Mouse (Mus musculus) E14TG2a.4 (cell line): ENCODE data around the gene Gnaq.

Experiments
- H3K27me3 ChIP-seq: 2 replicates; pipeline ENCODE4 v1.6.1; 2014; ENCODE audit warnings: low read length, control low read depth; ENCODE audit not compliant: insufficient read depth
- H3K36me3 ChIP-seq: 2 replicates; pipeline ENCODE4 v1.6.1; 2014; ENCODE audit warnings: low read length, control low read depth; ENCODE audit not compliant: insufficient read depth
- H3K4me1 ChIP-seq: replicated peaks from 2 replicates; pipeline ENCODE4 v1.6.1; 2014; ENCODE audit warnings: low read depth, low read length, control low read depth
- H3K4me3 ChIP-seq: replicated peaks from 2 replicates; pipeline ENCODE4 v1.5.1; 2014; ENCODE audit warnings: mild to moderate bottlenecking, low read length
- H3K9me3 ChIP-seq: 2 replicates; pipeline ENCODE4 v1.6.1; 2014; ENCODE audit warnings: low read length, control low read depth
- CTCF ChIP-seq: conservative IDR thresholded peaks from 2 replicates; pipeline ENCODE4 v1.5.1; 2014; ENCODE audit warnings: low read length
- NANOG ChIP-seq: IDR thresholded peaks from 2 replicates; pipeline ENCODE4 v1.6.1; 2014; ENCODE audit warnings: borderline replicate concordance, low read length, mixed read lengths
- POU5F1 ChIP-seq: IDR thresholded peaks from 2 replicates; pipeline ENCODE4 v1.6.1; 2014; ENCODE audit warnings: low read length, borderline replicate concordance

The Gnaq gene

DNA sequence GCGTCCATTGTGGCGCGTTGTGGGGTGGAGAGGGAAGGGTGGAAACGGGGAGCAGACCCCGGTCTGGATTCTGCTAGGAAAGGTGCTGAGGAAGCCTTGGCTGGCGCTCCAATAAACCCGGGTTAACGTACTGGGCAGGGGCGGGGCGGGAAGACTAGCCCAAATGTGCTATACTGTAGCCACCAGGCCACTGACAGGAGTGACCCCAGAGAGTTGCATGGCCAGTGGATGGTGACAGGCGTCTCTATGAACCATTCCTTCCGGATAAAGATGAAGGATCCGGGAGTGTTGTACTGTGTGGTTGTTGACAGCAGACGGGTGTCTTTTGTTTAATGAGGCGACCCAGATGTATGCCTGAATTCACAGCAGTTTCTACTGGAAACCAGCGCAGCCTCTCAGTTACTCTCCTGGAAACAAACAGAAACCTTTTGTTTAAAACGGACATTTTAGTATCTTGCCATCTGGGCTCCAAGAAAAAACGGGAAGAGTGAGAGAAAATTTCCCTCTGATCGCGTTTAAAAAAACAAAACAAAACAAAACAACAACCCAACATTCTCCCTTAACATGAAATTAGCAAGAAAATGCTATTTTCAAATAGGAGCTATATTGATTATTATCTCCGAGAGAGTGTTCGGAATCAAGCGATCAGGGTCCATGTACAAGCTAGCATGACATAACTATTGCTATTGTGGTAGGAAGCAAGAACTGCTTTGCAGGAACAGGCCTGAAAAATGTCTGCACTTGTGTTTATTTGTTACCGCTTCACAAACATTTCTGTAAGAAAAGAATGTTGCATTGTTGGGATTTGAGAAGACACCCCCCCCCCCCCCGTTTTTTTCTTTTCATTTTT is 1.3 kb downstream of the Gnaq start:
- H3K36me3 ChIP-seq, result no peaks in the 10 kb centered on the region
- TF ChIP-seq POU5F1, result no peak
- no peak for TF ChIP-seq NANOG
- no peak for TF ChIP-seq CTCF
- peaks cover 40% of the 10 kb centered on the region for H3K4me1 ChIP-seq
- H3K27me3 ChIP-seq, result 0 out of 2 replicates have a peak, but pooled peaks cover 2% of the 10 kb centered on the region
- no peaks in the 10 kb centered on the region for H3K9me3 ChIP-seq
- H3K4me3 ChIP-seq, result peak overlapping the region; percentile 91

- H3K9me3 ChIP-seq, result peaks cover 8% of the 10 kb centered on the region
- no peak overlapping the region for H3K4me3 ChIP-seq
- peaks cover 44% of the 10 kb centered on the region for H3K4me1 ChIP-seq
- no peaks in the 10 kb centered on the region for H3K36me3 ChIP-seq
- no peak for TF ChIP-seq POU5F1
- no peak for TF ChIP-seq NANOG
- no peak for TF ChIP-seq CTCF
- H3K27me3 ChIP-seq, result no peaks in the 10 kb centered on the region
Observed at GRCm38 (mm10) chr19:16138064-16138580, 5.5 kb downstream of the Gnaq start.

DNA sequence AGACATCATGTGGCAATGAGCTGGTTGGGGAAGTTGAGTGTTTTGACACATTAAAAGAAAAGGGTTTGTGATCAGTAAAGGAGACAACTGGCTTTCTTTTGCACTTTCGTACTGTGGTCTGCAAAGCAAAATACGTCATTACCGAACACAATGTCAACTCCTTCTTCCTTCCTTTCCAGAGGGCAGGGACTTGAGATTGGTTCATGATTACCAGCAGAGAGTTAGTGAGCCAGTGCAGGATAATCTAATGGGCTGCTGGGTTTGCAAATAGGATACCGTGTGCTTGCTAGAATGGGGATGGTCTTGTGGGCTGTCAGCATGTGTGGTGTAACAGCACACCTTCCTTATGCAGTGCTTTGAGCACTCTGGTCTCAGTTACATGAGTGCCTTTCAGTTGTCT is 8.1 kb downstream of the Gnaq start:
- TF ChIP-seq NANOG (no peak), CTCF (no peak), POU5F1 (no peak)
- Histone ChIP-seq H3K36me3 (peaks cover 7% of the 10 kb centered on the region; the same call in 1 of the 2 replicates), H3K4me3 (no peak overlapping the region), H3K4me1 (peaks cover 28% of the 10 kb centered on the region), H3K27me3 (no peaks in the 10 kb centered on the region), H3K9me3 (peaks cover 14% of the 10 kb centered on the region)

DNA sequence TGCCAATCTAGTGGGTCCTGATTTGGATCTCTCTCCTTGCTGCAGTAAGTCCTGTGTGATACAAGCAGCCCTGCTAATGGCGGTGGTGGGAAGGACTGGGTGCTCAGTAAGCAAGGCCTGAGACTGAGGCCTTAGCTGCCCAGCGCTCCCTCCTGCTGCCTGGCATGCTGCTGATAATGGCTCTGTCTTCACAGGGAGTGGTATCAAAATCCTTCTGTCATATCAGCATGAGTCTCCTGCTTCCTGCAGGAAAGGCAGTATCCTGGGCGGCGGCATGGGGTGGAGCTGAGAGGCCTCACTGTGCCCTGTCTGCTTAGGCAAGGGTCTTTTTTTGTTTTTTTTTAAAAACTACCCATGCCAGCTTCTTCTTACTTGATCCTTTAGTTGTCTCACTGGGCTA is 9.2 kb downstream of the Gnaq start:
- TF ChIP-seq POU5F1 (no peak), NANOG (no peak), CTCF (no peak)

GRCm38 (mm10) chr19:16142990-16143389 is 10.4 kb downstream of the Gnaq start:
- Histone ChIP-seq H3K36me3 (peaks cover 7% of the 10 kb centered on the region; the same call in 1 of the 2 replicates), H3K4me3 (no peak overlapping the region), H3K9me3 (peaks cover 14% of the 10 kb centered on the region), H3K4me1 (peaks cover 25% of the 10 kb centered on the region), H3K27me3 (no peaks in the 10 kb centered on the region)
- TF ChIP-seq CTCF (no peak), POU5F1 (no peak), NANOG (no peak)

More for the DNA sequence above, 9.2 kb downstream of the Gnaq start:
- peaks cover 14% of the 10 kb centered on the region for H3K9me3 ChIP-seq
- peaks cover 28% of the 10 kb centered on the region for H3K4me1 ChIP-seq
- H3K4me3 ChIP-seq, result no peak overlapping the region
- H3K36me3 ChIP-seq, result peaks cover 7% of the 10 kb centered on the region; the same call in 1 of the 2 replicates
- no peaks in the 10 kb centered on the region for H3K27me3 ChIP-seq

- no peak for TF ChIP-seq CTCF
- TF ChIP-seq POU5F1, result no peak
- TF ChIP-seq NANOG, result no peak
- no peaks in the 10 kb centered on the region for H3K27me3 ChIP-seq
- peaks cover 7% of the 10 kb centered on the region; the same call in 1 of the 2 replicates for H3K36me3 ChIP-seq
- peaks cover 13% of the 10 kb centered on the region for H3K9me3 ChIP-seq
- H3K4me1 ChIP-seq, result no peaks in the 10 kb centered on the region
- no peak overlapping the region for H3K4me3 ChIP-seq
Observed at GRCm38 (mm10) chr19:16147446-16147845, 14.8 kb downstream of the Gnaq start.

DNA sequence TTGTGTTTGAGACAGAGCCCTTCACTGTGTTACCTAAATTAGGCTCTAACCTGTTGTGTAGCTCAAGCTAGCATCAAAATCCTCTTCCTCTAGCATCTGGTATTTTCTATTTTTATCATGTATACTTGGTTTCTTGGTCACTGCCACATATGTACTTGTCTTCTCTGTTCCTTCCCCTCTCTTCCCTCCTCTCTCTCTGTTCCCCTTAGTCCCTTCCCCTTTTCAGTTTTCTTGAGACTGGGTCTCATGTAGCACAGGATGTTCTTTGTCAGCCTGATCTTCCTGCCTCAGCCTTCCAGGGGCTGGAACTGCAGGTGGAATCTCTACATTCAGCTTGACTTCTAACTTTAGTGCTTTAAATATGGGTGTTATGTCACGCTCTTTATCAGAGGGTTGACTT is 16.5 kb downstream of the Gnaq start:
- Histone ChIP-seq H3K4me1 (no peaks in the 10 kb centered on the region), H3K36me3 (no peaks in the 10 kb centered on the region), H3K4me3 (no peak overlapping the region), H3K27me3 (no peaks in the 10 kb centered on the region), H3K9me3 (no peaks in the 10 kb centered on the region)
- TF ChIP-seq NANOG (no peak), CTCF (no peak), POU5F1 (no peak)

GRCm38 (mm10) chr19:16150328-16150727 is 17.7 kb downstream of the Gnaq start:
- no peak overlapping the region for H3K4me3 ChIP-seq
- H3K27me3 ChIP-seq, result no peaks in the 10 kb centered on the region
- H3K9me3 ChIP-seq, result no peaks in the 10 kb centered on the region
- H3K4me1 ChIP-seq, result no peaks in the 10 kb centered on the region
- TF ChIP-seq CTCF, result no peak
- TF ChIP-seq NANOG, result no peak
- H3K36me3 ChIP-seq, result no peaks in the 10 kb centered on the region

DNA sequence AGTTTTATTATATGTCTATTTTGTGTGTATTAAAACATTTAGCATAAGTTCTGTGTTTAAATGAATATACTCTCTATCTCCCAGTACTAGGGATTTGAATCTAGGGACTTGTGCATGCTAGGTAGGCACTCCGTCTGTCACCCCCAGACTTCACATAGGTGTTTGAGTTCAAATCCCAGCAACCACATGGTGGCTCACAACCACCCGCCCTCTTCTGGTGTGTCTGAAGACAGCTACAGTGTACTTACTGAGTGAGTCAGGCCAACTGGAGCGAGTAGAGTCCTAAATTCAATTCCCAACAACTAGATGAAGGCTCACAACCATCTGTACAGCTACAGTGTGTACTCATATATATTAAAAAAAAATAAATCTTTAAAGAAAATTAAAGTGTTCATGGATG is 21.2 kb downstream of the Gnaq start:
- Histone ChIP-seq H3K36me3 (no peaks in the 10 kb centered on the region), H3K4me1 (peaks cover 11% of the 10 kb centered on the region), H3K27me3 (no peaks in the 10 kb centered on the region), H3K4me3 (no peak overlapping the region), H3K9me3 (no peaks in the 10 kb centered on the region)
- no peak for TF ChIP-seq CTCF
- TF ChIP-seq POU5F1, result no peak
- no peak for TF ChIP-seq NANOG
